Mouse (Mus musculus): ENCODE measurements around the gene Usp2.

- no peak for TF ChIP-seq CTCF (IDR thresholded peaks at IDR 0.05; ENCODE audit: low read depth, low read length)
- TF ChIP-seq POLR2A (IDR thresholded peaks at IDR 0.05; ENCODE audit: borderline replicate concordance, low read depth, low read length), result no peak
Observed at GRCm38 (mm10) chr9:44125026-44125425, 58.2 kb downstream of the Usp2 start.
